Mouse (Mus musculus) MEL (cell line): ENCODE data around the gene Ano10. TPM values are rescaled to one million over a fixed set of nuclear protein-coding genes. Genes with fewer than 3 reads are reported as not detected.

Source experiments
- DNase-seq: peaks from one replicate; pipeline ENCODE4 v3.0.0; 2011; ENCODE audit warnings: low read depth, low spot score
- H3K27ac ChIP-seq: 2 replicates; pipeline ENCODE4 v1.5.1; 2012; ENCODE audit warnings: low read depth, mild to moderate bottlenecking, control low read depth, low read length, moderate library complexity; ENCODE audit not compliant: control insufficient read depth
- H3K27me3 ChIP-seq, 2 experiments: fragments of 150-350 bp in 1 of 2; sonication (generic) in 1 of 2; 2 replicates each; pipeline ENCODE4 v1.6.1; 2012; ENCODE audit warnings: low read length in 2 of 2, mild to moderate bottlenecking in 2 of 2, improper control_type of control experiment in 1 of 2, moderate library complexity in 1 of 2; ENCODE audit not compliant: insufficient read depth in 2 of 2, control insufficient read depth in 1 of 2
- H3K36me3 ChIP-seq, 2 experiments: 2 replicates each; pipeline ENCODE4 v1.6.1; 2012 to 2014; ENCODE audit warnings: low read length in 2 of 2, improper control_type of control experiment in 1 of 2, inconsistent platforms in 1 of 2, mild to moderate bottlenecking in 1 of 2; ENCODE audit not compliant: insufficient read depth in 2 of 2, control insufficient read depth in 1 of 2
- H3K4me1 ChIP-seq, 2 experiments: fragments of 150-350 bp in 1 of 2; sonication (generic) in 1 of 2; 2 replicates each; pipeline ENCODE4 v1.6.1; 2012; ENCODE audit warnings: low read length in 2 of 2, improper control_type of control experiment in 1 of 2, mild to moderate bottlenecking in 1 of 2; ENCODE audit not compliant: insufficient read depth in 2 of 2, control insufficient read depth in 1 of 2
- H3K4me3 ChIP-seq, 2 experiments: fragments of 150-350 bp in 1 of 2; sonication (generic) in 1 of 2; 2 replicates each; pipeline ENCODE4 v1.5.1; 2012; ENCODE audit warnings: low read depth in 2 of 2, low read length in 2 of 2, mild to moderate bottlenecking in 2 of 2, moderate library complexity in 2 of 2, control low read depth in 1 of 2, improper control_type of control experiment in 1 of 2; ENCODE audit not compliant: control insufficient read depth in 1 of 2, insufficient read depth in 1 of 2
- H3K79me2 ChIP-seq: 2 replicates; pipeline ENCODE4 v1.6.1; 2012; ENCODE audit warnings: mild to moderate bottlenecking, low read length, moderate library complexity; ENCODE audit not compliant: control insufficient read depth, poor library complexity, insufficient read depth
- H3K9ac ChIP-seq: 2 replicates; pipeline ENCODE4 v1.6.1; 2012; ENCODE audit warnings: low read depth, mild to moderate bottlenecking, control low read depth, low read length, moderate library complexity; ENCODE audit not compliant: control insufficient read depth, poor library complexity, severe bottlenecking
- H3K9me3 ChIP-seq: fragments of 150-350 bp; sonication (generic); replicated peaks from 2 replicates; pipeline ENCODE4 v1.6.1; 2012; ENCODE audit warnings: mild to moderate bottlenecking, low read length, improper control_type of control experiment, moderate library complexity; ENCODE audit not compliant: insufficient read depth
- CHD1 ChIP-seq: IDR thresholded peaks from 2 replicates; pipeline ENCODE4 v1.6.1; 2012; ENCODE audit warnings: low read depth, mild to moderate bottlenecking, inconsistent platforms, low read length, improper control_type of control experiment
- CHD2 ChIP-seq: IDR thresholded peaks from 2 replicates; pipeline ENCODE4 v1.6.1; 2011; ENCODE audit warnings: low read length, improper control_type of control experiment
- E2F4 ChIP-seq: IDR thresholded peaks from 2 replicates; pipeline ENCODE4 v1.6.1; 2011; ENCODE audit warnings: low read depth, low read length, improper control_type of control experiment, borderline replicate concordance
- EP300 ChIP-seq, 2 experiments: IDR thresholded peaks; 2 replicates each; pipeline ENCODE4 v1.6.1; 2011; ENCODE audit warnings: improper control_type of control experiment in 2 of 2, low read length in 2 of 2, low read depth in 1 of 2, mild to moderate bottlenecking in 1 of 2
- GABPA ChIP-seq: IDR thresholded peaks from 2 replicates; pipeline ENCODE4 v1.6.1; 2012; ENCODE audit warnings: low read depth, mild to moderate bottlenecking, inconsistent platforms, low read length, improper control_type of control experiment, moderate library complexity
- KAT2A ChIP-seq: conservative IDR thresholded peaks from 2 replicates; pipeline ENCODE4 v1.6.1; 2012; ENCODE audit warnings: low read depth, low read length, improper control_type of control experiment, inconsistent platforms
- MAFK ChIP-seq: IDR thresholded peaks from 2 replicates; pipeline ENCODE4 v1.6.1; 2011; ENCODE audit warnings: low read depth, mild to moderate bottlenecking, low read length, improper control_type of control experiment, borderline replicate concordance
- MAX ChIP-seq: IDR thresholded peaks from 2 replicates; pipeline ENCODE4 v1.6.1; 2011; ENCODE audit warnings: low read length, improper control_type of control experiment
- MAZ ChIP-seq: IDR thresholded peaks from 2 replicates; pipeline ENCODE4 v1.6.1; 2012; ENCODE audit warnings: low read depth, mild to moderate bottlenecking, inconsistent platforms, low read length, improper control_type of control experiment
- MEF2A ChIP-seq: IDR thresholded peaks from 2 replicates; pipeline ENCODE4 v1.6.1; 2014; ENCODE audit warnings: low read depth, mild to moderate bottlenecking, inconsistent platforms, low read length, improper control_type of control experiment; ENCODE audit not compliant: poor library complexity, insufficient replicate concordance, severe bottlenecking; ENCODE audit errors: extremely low read depth
- MYB ChIP-seq: IDR thresholded peaks from 2 replicates; pipeline ENCODE4 v1.6.1; 2011; ENCODE audit warnings: mild to moderate bottlenecking, low read depth, low read length, improper control_type of control experiment
- NRF1 ChIP-seq: IDR thresholded peaks from 2 replicates; pipeline ENCODE4 v1.6.1; 2014; ENCODE audit warnings: low read depth, mild to moderate bottlenecking, inconsistent platforms, low read length, improper control_type of control experiment, moderate library complexity; ENCODE audit not compliant: poor library complexity, insufficient read depth, severe bottlenecking
- POLR2A ChIP-seq, 2 experiments: IDR thresholded peaks; 2 replicates each; pipeline ENCODE4 v1.6.1; 2011 to 2012; ENCODE audit warnings: low read length in 2 of 2, mild to moderate bottlenecking in 2 of 2, control low read depth in 1 of 2, improper control_type of control experiment in 1 of 2, low read depth in 1 of 2, moderate library complexity in 1 of 2; ENCODE audit not compliant: control insufficient read depth in 1 of 2, insufficient read depth in 1 of 2, poor library complexity in 1 of 2
- POLR2AphosphoS5 ChIP-seq: IDR thresholded peaks from 2 replicates; pipeline ENCODE4 v1.6.1; 2012; ENCODE audit warnings: low read depth, borderline replicate concordance, mild to moderate bottlenecking, inconsistent platforms, low read length, moderate library complexity, mixed read lengths
- RCOR1 ChIP-seq: IDR thresholded peaks from 2 replicates; pipeline ENCODE4 v1.6.1; 2012; ENCODE audit warnings: low read depth, mild to moderate bottlenecking, inconsistent platforms, low read length, improper control_type of control experiment
- SIN3A ChIP-seq: IDR thresholded peaks from 2 replicates; pipeline ENCODE4 v1.6.1; 2012; ENCODE audit warnings: low read length, improper control_type of control experiment, inconsistent platforms
- SMC3 ChIP-seq: IDR thresholded peaks from 2 replicates; pipeline ENCODE4 v1.6.1; 2011; ENCODE audit warnings: low read depth, low read length, improper control_type of control experiment
- TAL1 ChIP-seq: IDR thresholded peaks from 2 replicates; pipeline ENCODE4 v1.6.1; 2012; ENCODE audit warnings: mild to moderate bottlenecking, inconsistent platforms, low read length, moderate library complexity, mixed read lengths
- TCF12 ChIP-seq: IDR thresholded peaks from 2 replicates; pipeline ENCODE4 v1.6.1; 2014; ENCODE audit warnings: low read depth, mild to moderate bottlenecking, inconsistent platforms, low read length, improper control_type of control experiment, moderate library complexity
- USF1 ChIP-seq: IDR thresholded peaks from 2 replicates; pipeline ENCODE4 v1.6.1; 2014; ENCODE audit warnings: low read depth, mild to moderate bottlenecking, inconsistent platforms, low read length, improper control_type of control experiment, moderate library complexity
- ZKSCAN1 ChIP-seq: IDR thresholded peaks from 2 replicates; pipeline ENCODE4 v1.6.1; 2012; ENCODE audit warnings: low read depth, mild to moderate bottlenecking, inconsistent platforms, low read length, improper control_type of control experiment, moderate library complexity
- ZMIZ1 ChIP-seq: IDR thresholded peaks from 2 replicates; pipeline ENCODE4 v1.6.1; 2012; ENCODE audit warnings: low read depth, mild to moderate bottlenecking, inconsistent platforms, low read length, improper control_type of control experiment, moderate library complexity
- ZNF384 ChIP-seq: IDR thresholded peaks from 2 replicates; pipeline ENCODE4 v1.6.1; 2012; ENCODE audit warnings: low read depth, mild to moderate bottlenecking, inconsistent platforms, low read length, improper control_type of control experiment
- polyA plus RNA-seq, 2 experiments: library from polyadenylated mRNA; stranded (reverse) in 1 of 2; unstranded in 1 of 2; fragments of >175 nt in 1 of 2; fragments of >200 nt in 1 of 2; gene quantifications; 2 replicates each; pipeline versions ENCODE4 v1.2.1 to v1.2.4; 2012; ENCODE audit warnings: low replicate concordance in 2 of 2, low read depth in 1 of 2; ENCODE audit not compliant: insufficient read length in 2 of 2, insufficient read depth in 1 of 2, missing spikeins in 1 of 2
- total RNA-seq: library from RNA; depleted of rRNA; stranded (reverse); fragments of 300-350 nt; gene quantifications from 2 replicates; pipeline ENCODE4 v1.2.3, GENCODE M21; 2012

Ano10 gene
- total and polyA plus RNA-seq, 3 experiments = 0.54 to 3.1 TPM; not detected in 1

DNA sequence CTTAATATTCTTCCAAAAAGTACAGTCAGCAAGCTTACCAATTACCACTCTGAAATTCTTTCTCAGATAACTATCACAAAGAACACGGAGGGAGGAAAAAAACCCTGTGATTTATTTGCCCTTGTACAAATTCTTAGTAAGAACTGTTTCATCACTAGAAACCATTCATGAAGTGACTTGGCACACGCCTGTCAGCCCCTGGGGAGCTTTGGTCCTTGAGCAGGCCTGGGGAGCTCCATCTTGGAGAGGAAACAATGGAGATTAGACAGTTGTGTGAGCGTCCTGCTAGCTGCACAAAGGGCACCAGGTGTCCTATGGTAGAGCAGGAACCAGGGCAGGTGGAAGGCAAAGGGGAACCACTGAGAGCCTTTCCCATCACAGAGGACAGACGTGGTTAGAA lies 48.8 kb downstream of the Ano10 start:
- H3K4me1 ChIP-seq = no peaks in the 10 kb centered on the region
- no peak for DNase-seq
- no peak overlapping the region for H3K9ac ChIP-seq
- H3K79me2 ChIP-seq = no peaks in the 10 kb centered on the region
- H3K36me3 ChIP-seq = no peaks in the 10 kb centered on the region
- no peaks in the 10 kb centered on the region for H3K27me3 ChIP-seq
- TF ChIP-seq SMC3 (no peak), MAZ (no peak), MAX (no peak), CHD2 (no peak), SIN3A (no peak), CHD1 (no peak), TCF12 (no peak), RCOR1 (no peak), MAFK (no peak), POLR2A (IDR thresholded peaks at IDR 0.05; ENCODE audit: control insufficient read depth in 1 of 2, insufficient read depth in 1 of 2, low read depth in 1 of 2, low read length in 2 of 2, poor library complexity in 1 of 2) (no peak), GABPA (no peak), USF1 (no peak), E2F4 (no peak), EP300 (IDR thresholded peaks at IDR 0.05; ENCODE audit: low read depth in 1 of 2, low read length in 2 of 2) (no peak), KAT2A (no peak)
- TF ChIP-seq, all 39 proteins: peak for 0
- H3K9me3 ChIP-seq = no peaks in the 10 kb centered on the region
- no peak overlapping the region for H3K4me3 ChIP-seq
- no peak overlapping the region for H3K27ac ChIP-seq

DNA sequence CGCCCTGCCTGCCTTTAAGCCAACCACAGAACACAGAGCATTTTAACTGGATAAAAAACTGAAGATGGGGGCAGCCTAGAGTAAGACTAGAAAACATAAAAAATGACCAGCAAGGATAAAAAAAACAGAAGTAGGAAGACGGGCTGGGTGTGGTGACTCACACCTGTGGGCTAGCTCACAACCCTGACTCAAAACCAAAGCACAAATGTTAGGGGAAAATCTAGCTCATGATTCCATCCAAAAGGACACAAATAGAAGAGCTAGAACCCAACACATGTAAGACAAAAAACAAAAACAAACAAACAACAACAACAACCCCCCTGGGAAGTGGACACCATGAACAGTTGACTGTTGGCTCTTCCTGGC lies 49.4 kb downstream of the Ano10 start:
- Histone ChIP-seq H3K36me3 (no peaks in the 10 kb centered on the region), H3K4me1 (no peaks in the 10 kb centered on the region), H3K9me3 (no peaks in the 10 kb centered on the region), H3K4me3 (no peak overlapping the region), H3K27me3 (no peaks in the 10 kb centered on the region), H3K27ac (no peak overlapping the region), H3K9ac (no peak overlapping the region), H3K79me2 (no peaks in the 10 kb centered on the region)
- DNase-seq = no peak
- TF ChIP-seq TAL1 (no peak), SIN3A (no peak), POLR2AphosphoS5 (no peak), GABPA (no peak), MYB (no peak), ZMIZ1 (no peak), MEF2A (no peak), MAFK (no peak), ZNF384 (no peak), NRF1 (no peak), ZKSCAN1 (no peak), SMC3 (no peak), E2F4 (no peak)
